Mouse (Mus musculus): ENCODE results near the gene Ttll7.

The Ttll7 gene

DNA sequence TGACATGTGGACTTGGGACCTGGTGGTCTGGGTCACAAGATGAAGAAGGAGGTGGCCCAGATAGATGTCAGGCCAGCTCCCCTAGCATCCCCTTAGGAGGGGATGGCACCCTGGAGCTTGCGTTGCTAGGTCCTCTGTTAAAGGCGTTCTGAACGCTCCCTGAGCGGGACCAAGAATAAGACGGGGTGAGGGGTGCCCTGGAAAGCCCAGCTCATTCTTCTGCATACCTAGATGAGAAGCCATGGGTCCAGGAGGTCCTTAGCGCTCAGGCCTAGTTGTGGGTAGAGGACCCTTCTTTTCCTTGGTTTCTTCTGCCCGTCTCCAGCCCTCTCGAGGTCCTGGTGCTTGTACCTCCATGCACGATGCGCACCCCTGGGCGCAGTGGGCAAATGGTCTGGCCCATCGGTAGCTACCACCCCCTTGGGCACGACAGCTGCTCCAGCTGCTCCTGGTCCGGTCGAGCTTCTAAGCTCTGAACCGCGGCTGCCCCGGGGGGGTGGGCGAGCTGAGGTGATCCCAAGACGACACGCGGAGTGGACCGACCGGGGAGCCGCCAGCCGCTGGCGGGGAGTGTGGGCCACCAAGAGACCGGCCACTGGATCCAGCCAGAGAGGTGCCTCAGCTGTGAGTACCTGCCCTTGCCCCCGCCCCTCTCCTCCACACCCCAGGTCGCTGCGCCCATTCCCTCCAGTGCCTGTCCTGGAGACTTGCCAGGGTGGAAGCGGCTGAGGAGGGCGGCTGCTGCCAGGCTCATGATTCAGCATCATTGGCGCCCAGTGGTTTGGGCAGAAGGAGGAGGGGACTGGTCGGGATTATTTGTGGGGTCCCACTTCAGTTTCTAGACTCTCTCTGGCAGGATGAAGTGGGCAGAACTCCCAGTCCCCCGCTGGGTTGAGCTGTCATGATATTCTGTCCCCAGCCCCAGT is at the start of gene Ttll7:
Gene Ttll7, plus strand, starts transcription at position 402 of the 926 bp plus-strand sequence.
- DNase-seq (ENCODE audit: low read depth, low spot score) = peak; percentile 77

DNA sequence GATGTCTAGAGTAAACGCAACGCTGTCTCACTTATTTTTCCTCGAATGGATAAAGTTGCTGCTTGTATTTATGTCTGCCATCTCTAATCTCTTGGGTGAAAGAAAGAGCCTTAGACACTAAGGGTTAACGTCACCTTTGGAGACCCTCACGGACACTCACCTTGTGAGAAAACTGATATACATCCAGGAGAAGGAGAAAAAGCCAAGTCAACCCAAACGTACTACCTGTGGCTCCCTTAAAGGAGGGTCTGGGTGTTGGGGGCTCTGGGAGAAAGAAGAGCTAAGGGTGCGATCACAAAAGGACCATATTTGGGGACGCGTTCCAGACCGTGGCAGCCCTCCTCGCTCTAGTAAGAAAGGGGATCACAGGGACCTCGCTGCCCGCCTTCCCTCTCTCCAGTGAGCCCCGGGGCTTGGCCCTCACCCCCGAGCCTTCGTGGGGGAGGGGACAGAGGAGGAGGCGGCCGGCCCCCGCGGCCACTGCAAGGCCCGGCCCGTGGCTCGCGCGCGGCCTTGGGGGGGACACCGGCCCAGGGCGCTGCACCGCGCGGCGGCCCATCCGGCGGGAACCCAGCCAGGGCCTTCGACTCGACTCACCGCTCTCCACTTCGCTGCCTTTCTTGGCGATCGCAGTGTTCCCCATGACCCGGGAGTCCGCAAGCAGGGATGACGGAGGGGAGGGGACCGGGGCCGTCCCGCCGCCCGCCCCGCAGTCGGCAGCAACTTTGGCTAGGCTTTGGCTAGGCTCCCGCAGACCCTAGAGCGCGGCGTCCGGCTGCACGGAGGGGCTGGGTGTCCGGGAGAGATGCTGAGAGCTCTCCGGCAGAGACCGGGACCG is 39.9 kb upstream of the Ttll7 start:
- peak; percentile 14 for DNase-seq (ENCODE audit: low read depth, low spot score)

DNA sequence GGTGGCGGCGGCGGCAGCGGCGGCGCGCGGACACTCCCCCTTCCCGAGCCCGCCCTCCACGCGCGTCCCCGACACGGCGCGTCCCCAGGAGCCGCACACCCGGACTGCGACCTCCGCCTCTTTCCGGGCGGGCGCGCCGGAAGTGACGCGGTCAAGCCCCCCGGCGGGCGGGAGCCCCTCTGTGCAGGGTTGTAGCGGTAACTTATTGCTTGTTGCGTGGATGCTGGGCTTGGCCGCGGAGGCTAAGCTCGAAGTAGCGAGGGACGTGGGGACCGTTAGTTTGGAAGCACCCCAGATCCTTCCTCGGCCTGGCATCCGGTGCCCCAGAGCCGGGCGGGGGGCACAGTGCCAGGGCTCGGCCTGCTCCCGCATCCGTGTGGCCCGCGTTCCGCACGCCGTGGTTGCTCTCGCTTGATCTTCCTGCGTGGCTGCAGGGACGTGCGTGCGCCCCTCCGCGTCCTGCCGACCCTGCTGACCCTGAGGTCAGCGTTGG is 39.2 kb upstream of the Ttll7 start, which contains the start of gene Prkacb:
Gene Prkacb, minus strand, starts transcription at position 90 of the 493 bp plus-strand sequence.
- DNase-seq (ENCODE audit: low read depth, low spot score) = peak; percentile 76

DNA sequence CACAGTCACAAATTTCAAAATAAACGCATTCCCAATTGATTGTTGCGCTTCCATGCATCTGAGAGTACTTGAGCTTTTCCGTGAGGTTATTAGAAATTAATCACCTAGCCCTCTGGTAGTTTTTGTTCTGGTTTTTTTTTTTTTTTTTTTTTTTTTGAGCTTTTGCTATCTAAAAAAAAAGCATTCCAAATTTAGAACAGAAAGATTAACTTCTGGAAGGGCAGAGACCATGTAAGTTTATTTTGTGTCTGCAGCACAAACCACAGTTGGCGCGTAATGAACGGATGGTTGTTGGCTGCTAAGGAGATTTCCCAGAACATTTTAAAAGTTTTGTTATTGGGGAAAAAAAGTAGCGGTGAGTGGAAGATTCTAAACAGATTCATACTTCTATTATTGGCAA is 38.5 kb upstream of the Ttll7 start:
- no peak for DNase-seq (ENCODE audit: low read depth, low spot score)

DNA sequence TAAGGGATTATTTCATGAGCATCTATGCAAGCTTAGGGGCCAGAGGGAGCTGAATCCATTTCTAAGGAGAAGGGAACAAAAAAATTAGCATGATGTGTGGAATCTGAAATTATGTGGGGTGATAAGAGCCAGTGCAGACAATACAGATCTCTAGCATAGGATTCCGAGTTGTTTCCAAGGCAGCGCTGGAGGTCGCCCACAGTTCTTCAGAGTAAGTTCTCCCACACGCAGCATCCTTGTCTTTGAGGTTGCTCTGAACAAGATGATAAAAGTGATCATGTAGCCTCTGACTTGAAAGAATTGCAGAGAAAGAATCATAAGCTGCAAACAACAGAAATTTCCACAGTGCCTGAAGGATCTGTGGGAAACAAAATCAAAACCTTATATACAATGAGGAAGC is 31.4 kb upstream of the Ttll7 start:
- no peak for DNase-seq (ENCODE audit: low read depth, low spot score)

DNA sequence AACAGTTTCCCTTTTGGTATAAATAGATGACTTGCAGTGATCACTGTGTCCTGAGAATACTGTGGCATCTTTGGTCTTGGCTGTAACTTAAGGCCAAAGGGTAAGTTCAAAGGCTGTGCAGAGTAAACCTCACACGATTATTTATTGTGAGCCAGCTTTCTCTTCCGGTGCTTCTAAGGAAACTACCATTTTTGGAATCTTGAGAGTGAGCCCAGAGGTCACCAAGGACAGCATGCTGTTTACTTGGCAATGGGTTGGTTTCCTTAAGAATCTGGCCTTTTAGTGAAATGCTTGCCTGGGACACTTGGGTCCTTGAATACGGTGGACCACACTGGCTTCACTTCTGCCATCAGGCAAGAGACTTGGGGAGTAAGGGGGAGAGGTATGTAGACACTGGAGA is 9.4 kb upstream of the Ttll7 start:
- no peak for DNase-seq (ENCODE audit: low read depth, low spot score)

DNA sequence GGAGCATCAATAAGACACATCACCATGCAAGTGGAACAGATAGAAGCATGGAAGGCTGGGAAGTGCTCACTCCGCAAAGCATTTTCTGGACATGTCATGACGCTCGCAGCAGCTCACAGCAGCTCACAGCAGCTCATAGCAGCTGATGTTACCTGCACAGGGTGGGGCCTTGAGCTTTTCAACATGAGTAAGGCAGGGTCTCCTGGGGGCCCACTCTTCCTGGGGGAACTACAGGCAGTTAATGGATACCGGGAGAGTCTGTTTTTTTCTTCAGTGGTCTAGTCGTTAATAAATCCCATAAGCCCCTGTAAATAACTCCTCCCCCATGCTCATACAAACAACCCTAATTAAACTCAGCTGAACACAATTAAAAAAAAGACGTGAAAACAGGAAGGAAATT is 8.7 kb upstream of the Ttll7 start:
- no peak for DNase-seq (ENCODE audit: low read depth, low spot score)

DNA sequence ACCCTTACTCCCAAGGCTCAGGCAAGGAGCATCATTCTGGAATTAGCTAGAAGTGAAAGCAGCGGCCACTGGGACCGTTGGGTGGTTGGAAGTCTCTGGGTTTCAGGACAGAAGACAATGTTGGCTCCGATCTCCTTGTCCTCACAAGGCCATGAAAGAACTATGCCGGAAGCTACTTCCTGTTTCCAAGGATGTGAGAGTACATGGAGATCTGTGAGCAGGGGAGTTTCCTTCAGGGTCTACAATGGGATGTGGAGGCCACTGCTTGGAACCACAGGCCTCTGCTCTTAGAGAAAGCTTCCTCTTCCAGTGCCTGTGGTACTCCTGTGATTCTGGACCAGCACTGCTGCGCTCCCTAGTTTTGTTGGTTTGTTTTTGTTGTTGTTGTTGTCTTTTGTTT is 5.9 kb upstream of the Ttll7 start:
- no peak for DNase-seq (ENCODE audit: low read depth, low spot score)

DNA sequence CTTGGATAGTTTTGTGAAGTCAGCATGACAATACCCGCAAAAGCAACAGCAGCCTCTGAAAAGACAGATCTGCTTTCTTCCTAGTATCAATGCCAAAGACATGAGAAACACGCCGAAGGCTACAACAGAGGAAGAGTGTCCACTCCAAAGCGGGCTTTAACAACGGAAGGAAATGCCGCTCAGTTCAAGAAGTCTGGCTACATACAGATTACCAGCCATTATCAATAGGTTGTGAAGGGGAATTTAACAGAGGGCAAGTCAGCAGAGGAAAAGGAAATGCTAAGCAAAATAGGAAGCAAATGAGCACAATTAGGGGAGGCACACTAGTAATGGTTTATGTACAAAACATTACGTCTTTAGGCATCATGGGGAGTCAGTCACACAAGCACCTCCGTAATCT is 4.1 kb upstream of the Ttll7 start:
- DNase-seq (ENCODE audit: low read depth, low spot score) = no peak

DNA sequence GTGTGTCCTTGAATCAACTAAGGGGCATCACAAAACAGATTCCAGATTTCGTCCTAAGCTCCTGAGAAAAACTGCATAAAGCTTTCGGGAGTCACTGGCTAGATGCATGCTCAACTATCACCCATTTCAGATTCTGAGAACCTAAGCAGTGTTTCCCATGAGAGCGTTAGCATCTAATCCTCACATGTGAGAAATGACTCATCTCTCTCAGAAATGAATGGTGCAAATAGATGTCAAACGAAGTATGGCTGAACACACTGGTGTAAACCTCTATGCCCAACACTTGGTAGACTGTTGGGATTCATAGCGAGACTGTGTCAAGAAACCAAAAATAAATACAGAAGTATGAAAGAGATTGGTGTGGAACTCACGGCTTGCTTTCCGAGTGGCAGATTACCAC is 2.8 kb upstream of the Ttll7 start:
- no peak for DNase-seq (ENCODE audit: low read depth, low spot score)

DNA sequence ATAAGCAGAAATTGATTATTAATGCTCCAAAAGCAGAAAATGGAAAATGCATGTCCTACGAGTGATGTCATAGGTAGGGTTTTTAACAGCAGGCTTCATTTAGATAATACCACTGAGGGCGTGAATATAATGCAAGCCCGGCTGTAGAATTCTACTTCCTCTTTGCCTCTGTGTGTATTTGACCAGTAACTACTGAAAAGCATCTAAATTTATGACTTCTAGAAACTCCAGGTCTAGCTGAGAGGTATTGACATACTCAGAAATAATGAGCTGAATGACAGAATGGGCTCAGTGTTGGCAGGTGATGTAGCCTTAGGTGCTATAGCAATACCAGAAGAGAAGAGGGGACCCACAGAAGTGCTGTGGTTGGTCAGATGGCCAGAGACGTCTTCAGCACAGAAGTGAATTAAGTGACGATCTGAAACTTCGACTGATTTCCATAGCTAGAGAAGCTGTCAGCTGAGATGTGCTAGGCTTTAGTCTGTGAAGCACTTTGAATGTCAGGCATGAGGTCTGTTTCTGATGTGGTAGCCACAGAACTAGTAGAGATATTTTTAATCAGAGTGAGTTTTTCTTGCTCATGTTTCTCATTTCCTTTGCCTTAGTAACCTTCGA is 2.4 kb downstream of the Ttll7 start:
- no peak for DNase-seq (ENCODE audit: low read depth, low spot score)

DNA sequence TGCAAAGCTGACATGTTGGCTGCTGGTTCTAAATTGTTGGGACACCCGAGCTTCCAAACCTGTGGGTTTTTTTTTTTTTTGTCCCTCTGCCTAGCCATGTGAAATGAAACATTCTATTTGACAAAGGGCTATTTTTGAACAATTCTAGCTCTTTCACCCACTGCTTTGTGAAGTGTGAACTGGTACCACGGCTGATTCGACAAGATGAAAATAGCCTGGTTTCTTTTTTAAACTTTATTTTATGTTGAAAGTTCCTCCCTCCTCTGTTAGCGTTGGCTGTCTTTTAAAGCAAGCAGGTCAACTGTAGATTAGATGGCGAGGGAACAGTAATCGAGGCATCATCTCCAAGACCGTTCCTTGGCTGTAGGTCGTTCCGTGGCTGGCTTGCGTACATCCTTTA is 5.2 kb downstream of the Ttll7 start:
- no peak for DNase-seq (ENCODE audit: low read depth, low spot score)

DNA sequence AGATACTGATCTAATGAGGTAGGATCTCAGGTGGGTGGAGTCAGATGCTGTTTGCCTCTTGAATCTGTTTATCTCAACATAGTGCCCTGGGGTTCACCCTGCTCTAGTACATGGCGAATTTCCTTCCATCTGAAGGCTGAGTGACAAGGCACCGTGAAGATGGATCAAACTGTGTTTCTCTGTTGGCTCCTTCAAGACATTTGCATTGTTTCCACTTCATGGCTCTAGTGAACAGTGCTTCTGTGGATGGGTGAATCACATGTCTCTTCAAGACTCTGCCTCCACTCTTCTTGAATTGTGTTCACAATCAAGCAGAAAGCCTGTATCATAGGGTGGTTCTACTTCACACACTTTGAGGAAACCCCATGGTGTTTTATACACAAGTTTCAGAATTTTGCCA is 8.1 kb downstream of the Ttll7 start:
- DNase-seq (ENCODE audit: low read depth, low spot score) = no peak

DNA sequence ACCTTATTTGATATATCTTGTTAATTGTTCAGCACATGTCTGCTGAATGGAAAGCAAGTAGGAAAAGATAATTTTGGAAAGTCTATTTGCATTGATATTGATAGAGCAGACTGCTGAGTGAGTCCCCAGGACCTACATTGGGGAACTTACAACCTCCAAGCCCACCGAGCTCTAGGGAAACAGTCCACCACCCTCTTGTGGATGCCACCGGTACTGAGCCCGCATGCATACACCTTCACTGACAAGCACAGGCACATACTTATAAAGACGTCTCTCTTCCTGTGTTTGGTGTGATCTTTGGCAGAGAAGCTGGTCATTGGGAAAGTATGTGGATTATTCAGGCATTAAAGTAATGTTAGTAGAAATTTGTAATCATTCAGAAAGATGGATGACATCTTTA is 14.4 kb downstream of the Ttll7 start:
- peak; percentile 62 for DNase-seq (ENCODE audit: low read depth, low spot score)

DNA sequence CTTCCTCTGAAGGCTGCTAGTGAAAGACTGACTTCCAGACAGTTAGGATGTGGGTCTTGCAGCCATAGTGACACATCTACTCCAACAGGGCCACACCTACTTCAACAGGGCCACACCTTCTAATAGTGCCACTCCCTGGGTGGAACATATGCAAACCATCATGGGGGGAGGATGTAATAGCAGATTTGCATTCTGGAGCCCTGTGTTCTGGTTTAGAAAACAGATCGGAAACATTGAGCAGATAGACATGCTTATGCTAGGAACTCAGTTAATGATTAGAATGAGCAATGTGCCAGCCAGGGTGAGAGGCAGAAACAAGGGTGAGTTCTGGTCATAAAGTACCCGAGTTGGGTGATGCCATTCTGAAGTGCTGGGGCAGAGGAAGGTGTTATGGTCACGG is 19.8 kb downstream of the Ttll7 start:
- DNase-seq (ENCODE audit: low read depth, low spot score) = no peak

DNA sequence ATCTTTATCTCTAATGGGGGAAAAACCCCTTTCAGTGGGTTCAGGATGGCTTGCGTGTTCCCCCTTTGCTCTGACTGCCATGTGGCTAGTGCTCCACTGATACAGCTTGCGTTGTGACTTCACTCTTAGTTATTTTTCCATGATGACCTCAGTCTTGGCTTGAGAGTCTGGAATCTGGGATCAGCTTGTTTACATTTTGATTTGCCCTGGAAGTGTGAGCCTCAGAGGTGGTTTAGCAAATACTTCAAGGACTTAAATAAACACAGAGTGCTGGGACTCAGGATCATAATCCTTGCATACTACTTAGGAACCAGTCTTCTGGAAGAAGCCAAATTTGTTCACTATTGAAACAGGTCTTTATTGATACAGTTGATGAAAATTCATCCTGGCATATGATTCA is 23.8 kb downstream of the Ttll7 start:
- no peak for DNase-seq (ENCODE audit: low read depth, low spot score)

DNA sequence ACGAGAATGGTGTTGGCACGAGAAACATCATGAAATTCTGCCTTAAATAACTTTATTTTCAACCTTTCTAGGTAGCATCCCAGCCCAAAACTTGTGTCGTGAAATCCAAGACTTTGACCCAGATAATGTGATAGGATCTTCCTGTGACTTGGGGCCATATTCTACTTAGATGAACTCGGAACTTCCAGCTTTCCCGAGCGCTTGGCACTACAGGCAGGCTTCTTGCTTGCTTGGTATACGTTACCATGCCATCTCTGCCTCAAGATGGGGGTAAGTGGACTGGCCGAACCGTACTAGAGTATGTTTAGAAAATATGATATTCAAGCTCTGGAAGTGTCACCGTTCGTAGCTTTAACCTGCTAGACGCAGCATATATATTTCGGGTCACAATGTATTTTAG is 41.8 kb downstream of the Ttll7 start:
- no peak for DNase-seq (ENCODE audit: low read depth, low spot score)

DNA sequence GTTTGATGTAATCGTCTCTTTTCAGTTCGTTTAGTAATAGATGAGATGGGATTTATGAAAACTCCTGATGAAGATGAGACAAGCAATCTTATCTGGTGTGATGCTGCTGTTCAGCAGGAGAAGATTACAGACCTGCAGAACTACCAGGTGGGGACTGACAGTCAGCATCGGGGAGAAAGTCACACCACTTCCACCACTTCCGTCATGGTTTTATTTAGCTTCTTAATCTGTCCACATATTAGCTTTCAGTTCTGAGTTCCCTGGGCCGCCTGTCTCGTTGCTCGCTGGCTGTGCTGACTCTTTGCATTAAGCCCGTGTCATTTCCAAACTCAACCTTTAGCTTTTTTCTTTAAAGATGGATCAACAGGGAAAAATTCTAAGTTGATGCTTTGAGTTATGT is 44.4 kb downstream of the Ttll7 start:
- DNase-seq (ENCODE audit: low read depth, low spot score) = no peak

DNA sequence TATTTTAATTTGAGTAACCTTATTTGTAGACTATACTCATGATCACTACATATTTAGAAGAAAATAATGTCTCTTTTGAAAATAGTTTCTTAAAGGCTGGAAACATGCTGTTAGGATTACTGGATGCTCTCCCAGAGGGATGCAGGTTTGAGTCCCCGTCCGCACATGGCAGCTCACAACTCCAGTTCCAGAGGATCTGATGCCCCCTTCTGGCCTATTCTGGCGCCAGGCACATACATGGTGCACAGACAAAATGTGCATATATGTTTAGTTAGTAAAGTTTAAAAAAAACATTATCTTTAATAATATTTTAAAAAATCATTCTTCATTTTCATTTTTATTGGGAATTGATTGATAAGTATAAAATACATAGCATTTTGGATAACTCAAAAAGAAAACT is 47.9 kb downstream of the Ttll7 start:
- peak; percentile 20 for DNase-seq (ENCODE audit: low read depth, low spot score)

DNA sequence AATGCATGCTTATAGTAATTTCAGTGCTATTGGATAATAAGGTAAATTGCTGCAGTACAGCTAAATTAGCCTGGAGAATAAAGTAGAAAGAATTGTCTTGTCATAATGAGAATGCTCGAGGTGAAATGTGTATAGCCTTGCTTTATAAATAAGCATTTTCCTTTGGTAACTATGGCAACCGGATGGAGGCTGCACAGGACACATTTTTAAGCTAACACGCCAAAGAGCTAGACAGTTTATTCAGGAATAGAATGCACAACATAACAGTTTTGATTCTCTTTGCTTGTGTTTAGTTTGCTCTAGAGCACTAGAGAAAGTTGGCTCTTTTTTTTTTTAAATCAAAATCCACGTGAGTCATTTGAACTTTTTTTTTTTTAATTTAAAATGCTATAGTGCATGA is 49.6 kb downstream of the Ttll7 start:
- no peak for DNase-seq (ENCODE audit: low read depth, low spot score)

DNA sequence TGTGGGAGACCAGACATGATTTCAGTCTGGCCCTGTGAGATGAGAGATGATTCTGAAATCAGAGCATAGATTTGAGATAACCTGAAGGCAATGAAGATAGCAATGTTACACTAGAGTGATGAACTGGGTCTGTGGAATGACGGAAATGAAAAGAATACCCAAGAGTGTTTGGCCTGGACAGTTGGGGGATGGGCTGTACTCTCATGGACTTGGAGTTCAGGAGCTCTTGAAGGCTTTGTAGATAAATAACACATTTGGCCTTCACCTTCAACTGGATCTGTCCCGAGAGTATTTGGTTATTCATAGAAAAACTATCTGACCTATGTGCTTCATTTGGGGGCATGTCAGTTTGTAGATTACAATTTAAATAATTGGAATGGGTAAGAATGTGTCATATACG is 53.4 kb downstream of the Ttll7 start:
- no peak for DNase-seq (ENCODE audit: low read depth, low spot score)

DNA sequence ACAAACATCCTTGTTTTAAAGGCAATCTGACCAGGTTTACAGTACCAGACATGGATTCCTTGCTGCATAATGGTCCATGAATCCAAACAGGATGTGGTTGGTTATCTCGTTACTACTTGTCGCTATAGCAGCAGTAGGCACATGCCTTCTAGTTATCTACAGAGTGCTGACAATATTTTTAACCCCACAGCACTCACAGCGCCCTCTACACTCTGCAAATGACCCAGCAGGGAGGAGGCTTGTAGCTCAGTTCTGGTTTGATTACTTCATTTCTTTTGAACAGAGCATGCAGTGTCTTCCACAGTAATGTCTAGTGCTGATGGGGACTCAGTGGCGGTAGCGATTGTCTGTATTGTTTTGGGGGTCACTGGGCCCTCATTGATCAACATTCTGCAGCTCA is 56.8 kb downstream of the Ttll7 start:
- DNase-seq (ENCODE audit: low read depth, low spot score) = no peak
